Mouse (Mus musculus) small intestine, adult 2 months (tissue): ENCODE data around the gene Sult1a1. TPM values are rescaled to one million over a fixed set of nuclear protein-coding genes. Genes with fewer than 3 reads are reported as not detected.

Source experiments
- H3K27ac ChIP-seq: fragments of 200-500 bp; 2 replicates; pipeline ENCODE4 v1.5.1; 2012; ENCODE audit warnings: low read depth, low read length, control low read depth, inconsistent platforms; ENCODE audit not compliant: insufficient read depth
- H3K27me3 ChIP-seq: fragments of 200-500 bp; 2 replicates; pipeline ENCODE4 v1.6.1; 2012; ENCODE audit warnings: mild to moderate bottlenecking, moderate library complexity, low read length, inconsistent platforms; ENCODE audit not compliant: control insufficient read depth, insufficient read depth
- H3K36me3 ChIP-seq: fragments of 200-500 bp; 2 replicates; pipeline ENCODE4 v1.6.1; 2012; ENCODE audit warnings: mild to moderate bottlenecking, low read length, control low read depth, inconsistent platforms; ENCODE audit not compliant: control insufficient read depth, insufficient read depth
- H3K4me1 ChIP-seq: fragments of 200-500 bp; 2 replicates; pipeline ENCODE4 v1.6.1; 2012; ENCODE audit warnings: low read length, inconsistent platforms, mixed read lengths; ENCODE audit not compliant: control insufficient read depth, insufficient read depth, insufficient read length
- H3K4me3 ChIP-seq: fragments of 200-500 bp; 2 replicates; pipeline ENCODE4 v1.5.1; 2012; ENCODE audit warnings: low read depth, mild to moderate bottlenecking, control low read depth, inconsistent platforms, low read length, moderate library complexity
- CTCF ChIP-seq: fragments of 200-500 bp; IDR thresholded peaks from 2 replicates; pipeline ENCODE4 v1.5.1; 2012; ENCODE audit warnings: low read depth, mild to moderate bottlenecking, control low read depth, inconsistent platforms, low read length, moderate library complexity, mixed read lengths; ENCODE audit not compliant: insufficient replicate concordance, insufficient read length; ENCODE audit errors: extremely low read depth
- POLR2A ChIP-seq: fragments of 200-500 bp; IDR thresholded peaks from 2 replicates; pipeline ENCODE4 v1.6.1; 2012; ENCODE audit warnings: low read depth, mild to moderate bottlenecking, control low read depth, inconsistent platforms, low read length, moderate library complexity
- WGBS: fragments of 180-500 bp; shearing (Covaris S2); methylation state at CpG from one replicate; pipeline ENCODE4 v1.1.7; 2018; 5-methylcytosine and 5-hydroxymethylcytosine counted together
- polyA plus RNA-seq: library from polyadenylated mRNA; depleted of rRNA; stranded (reverse); fragments of >200 nt; gene quantifications from 2 replicates; pipeline ENCODE4 v1.2.3, GENCODE M21; 2012

The Sult1a1 gene
- polyA plus RNA-seq, 1 experiment, result 7.4 TPM

GRCm38 (mm10) chr7:126711910-126712309, 35.7 kb upstream of the Sult1a1 start:
- Histone ChIP-seq H3K27ac (no peak overlapping the region), H3K36me3 (no peaks in the 10 kb centered on the region), H3K4me3 (no peak overlapping the region), H3K4me1 (no peaks in the 10 kb centered on the region), H3K27me3 (no peaks in the 10 kb centered on the region)
- no peak for TF ChIP-seq CTCF
- 75% methylated on average over 3 of the region's 3 CpGs for WGBS

GRCm38 (mm10) chr7:126710266-126710665, 34.0 kb upstream of the Sult1a1 start:
- no peaks in the 10 kb centered on the region for H3K4me1 ChIP-seq
- H3K36me3 ChIP-seq, result no peaks in the 10 kb centered on the region
- 65% methylated on average over 4 of the region's 4 CpGs for whole genome bisulfite sequencing
- no peak overlapping the region for H3K27ac ChIP-seq
- H3K27me3 ChIP-seq, result no peaks in the 10 kb centered on the region
- H3K4me3 ChIP-seq, result no peak overlapping the region
- no peak for TF ChIP-seq POLR2A
- TF ChIP-seq CTCF, result no peak

GRCm38 (mm10) chr7:126708175-126708952, 32.1 kb upstream of the Sult1a1 start:
- H3K27ac ChIP-seq, result peak overlapping the region; percentile 47; the same call in 1 of the 2 replicates
- WGBS, result 83% methylated on average over 10 of the region's 10 CpGs
- TF ChIP-seq POLR2A (no peak), CTCF (no peak)
- no peaks in the 10 kb centered on the region for H3K36me3 ChIP-seq
- no peak overlapping the region for H3K4me3 ChIP-seq
- peaks cover 2% of the 10 kb centered on the region; the same call in 1 of the 2 replicates for H3K4me1 ChIP-seq
- no peaks in the 10 kb centered on the region for H3K27me3 ChIP-seq

GRCm38 (mm10) chr7:126707442-126708174, 31.4 kb upstream of the Sult1a1 start, which contains the start of gene Coro1a:
TSS of gene Coro1a (minus strand) at chr7:126707787.
- 83% methylated on average over 19 of the region's 19 CpGs for WGBS
- peak within 1 kb of the TSS; percentile 47; the same call in 1 of the 2 replicates for H3K27ac ChIP-seq
- no peaks in the 10 kb centered on the region for H3K36me3 ChIP-seq
- no peaks in the 10 kb centered on the region for H3K27me3 ChIP-seq
- no peak within 1 kb of the TSS for H3K4me3 ChIP-seq
- H3K4me1 ChIP-seq, result peaks cover 2% of the 10 kb centered on the region; the same call in 1 of the 2 replicates
- no peak for TF ChIP-seq POLR2A
- no peak for TF ChIP-seq CTCF

GRCm38 (mm10) chr7:126704121-126704980, 28.1 kb upstream of the Sult1a1 start:
- peak overlapping the region; percentile 62 for H3K4me3 ChIP-seq
- H3K36me3 ChIP-seq, result peaks cover 3% of the 10 kb centered on the region; the same call in 1 of the 2 replicates
- H3K4me1 ChIP-seq, result peaks cover 2% of the 10 kb centered on the region; the same call in 1 of the 2 replicates
- TF ChIP-seq CTCF (no peak), POLR2A (peak; percentile 46; the same call in 1 of the 2 replicates)
- WGBS, result 4% methylated on average over 39 of the region's 39 CpGs
- H3K27ac ChIP-seq, result peak overlapping the region; percentile 87
- H3K27me3 ChIP-seq, result no peaks in the 10 kb centered on the region

- Histone ChIP-seq H3K36me3 (peaks cover 4% of the 10 kb centered on the region; the same call in 1 of the 2 replicates), H3K27me3 (no peaks in the 10 kb centered on the region), H3K4me3 (peak overlapping the region; percentile 62), H3K27ac (peak overlapping the region; percentile 87), H3K4me1 (peaks cover 2% of the 10 kb centered on the region; the same call in 1 of the 2 replicates)
- TF ChIP-seq CTCF (no peak), POLR2A (no peak)
- WGBS, result 26% methylated on average over 7 of the region's 7 CpGs
Observed at GRCm38 (mm10) chr7:126703757-126704077, 27.5 kb upstream of the Sult1a1 start.
